8 mouse cellular contexts compared by ENCODE assay signal in the genomic region with DNA sequence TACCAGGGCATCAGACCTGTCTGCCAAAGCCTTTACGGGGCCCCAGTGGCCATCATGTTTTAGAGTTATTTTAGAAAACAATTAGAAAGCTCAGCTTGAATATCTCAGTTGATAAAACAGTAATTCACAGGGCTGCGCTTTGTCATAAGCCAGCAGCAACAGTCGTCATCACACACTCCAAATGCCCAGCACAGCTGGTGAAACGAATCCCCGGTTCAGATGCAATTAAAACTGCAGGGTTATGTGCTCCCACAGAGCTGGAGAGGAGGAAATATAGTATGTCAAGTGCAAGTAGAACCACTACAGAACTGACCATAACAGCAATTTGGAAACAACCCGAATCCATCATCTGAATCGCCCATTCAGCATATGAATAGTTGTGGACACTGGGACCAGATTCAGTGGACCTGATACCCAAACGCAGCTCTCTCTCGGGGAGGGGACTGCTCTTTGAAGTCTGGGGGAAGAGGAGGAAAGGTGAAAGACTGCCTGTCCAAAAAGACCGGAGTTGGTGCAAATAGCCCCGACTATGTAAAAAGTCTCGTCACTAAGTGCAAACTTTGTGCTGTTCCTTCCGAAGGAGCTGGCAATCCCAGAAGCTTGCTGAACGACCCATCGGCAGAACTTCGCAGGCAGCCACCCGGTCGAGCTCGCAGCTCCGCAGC. TPM values are rescaled to one million over a fixed set of nuclear protein-coding genes. Genes with fewer than 3 reads are reported as not detected.
DNase-seq lines count a peak whose midpoint lies in the region; ATAC-seq and TF ChIP-seq lines count a peak whose summit lies in the region.

No protein-coding gene starts in this region.

- no peak for TF ChIP-seq POLR2A in limb, embryonic 14.5 days (IDR thresholded peaks at IDR 0.05; ENCODE audit: borderline replicate concordance, extremely low read depth, insufficient read depth, insufficient read length)

- H3K27ac ChIP-seq in heart, embryonic 13.5 days (replicated peaks), result peak overlapping the region; percentile 95
- H3K27ac ChIP-seq in limb, embryonic 14.5 days (replicated peaks; ENCODE audit: low read depth, low read length), result peak overlapping the region; percentile 87
- H3K27ac ChIP-seq in stomach, postnatal 0 days (replicated peaks), result peak overlapping the region; percentile 89

- WGBS in heart, embryonic 13.5 days, result 3% methylated on average over 20 of the region's 20 CpGs
- WGBS in limb, embryonic 14.5 days, result 5% methylated on average over 20 of the region's 20 CpGs
- WGBS in stomach, postnatal 0 days, result 3% methylated on average over 20 of the region's 20 CpGs

- H3K4me2 ChIP-seq in heart, embryonic 13.5 days, result peak overlapping the region; percentile 76
- H3K4me2 ChIP-seq in limb, embryonic 14.5 days (replicated peaks; ENCODE audit: low read depth, low read length, severe bottlenecking), result peak overlapping the region; percentile 78
- peak overlapping the region; percentile 91 for H3K4me2 ChIP-seq in stomach, postnatal 0 days (replicated peaks; ENCODE audit: low read depth)

- no peak for TF ChIP-seq EP300 in stomach, postnatal 0 days (optimal IDR thresholded peaks at IDR 0.05)

- no peak for TF ChIP-seq CTCF in E14TG2a.4 (conservative IDR thresholded peaks at IDR 0.05; ENCODE audit: low read length)
- no peak for TF ChIP-seq CTCF in stomach, postnatal 0 days (IDR thresholded peaks at IDR 0.05; ENCODE audit: low read depth)

- DNase-seq in heart, adult 11 months, result no peak
- DNase-seq in limb, embryonic 14.5 days (ENCODE audit: low spot score), result peak; percentile 32
- no peak for DNase-seq in stomach, postnatal 0 days (ENCODE audit: low spot score)
- no peak for DNase-seq in cerebellum, adult 18-20 months
- no peak for DNase-seq in ovary, adult 18-20 months (ENCODE audit: low spot score)

- H3K27me3 ChIP-seq in heart, embryonic 13.5 days (replicated peaks), result no peaks in the 10 kb centered on the region
- H3K27me3 ChIP-seq in E14TG2a.4 (ENCODE audit: insufficient read depth, low read length), result peaks cover 10% of the 10 kb centered on the region
- H3K27me3 ChIP-seq in erythroblast, embryonic 14.5 days (ENCODE audit: control insufficient read depth), result no peaks in the 10 kb centered on the region
- no peaks in the 10 kb centered on the region for H3K27me3 ChIP-seq in limb, embryonic 14.5 days (ENCODE audit: control insufficient read depth, insufficient read depth, low read length)
- H3K27me3 ChIP-seq in stomach, postnatal 0 days (ENCODE audit: control insufficient read depth, insufficient read depth, low read length), result no peaks in the 10 kb centered on the region

- H3K9me3 ChIP-seq in heart, embryonic 13.5 days, result no peaks in the 10 kb centered on the region
- no peaks in the 10 kb centered on the region for H3K9me3 ChIP-seq in E14TG2a.4 (ENCODE audit: low read length)
- H3K9me3 ChIP-seq in erythroblast, embryonic 14.5 days (ENCODE audit: control insufficient read depth, low read length), result no peaks in the 10 kb centered on the region
- no peaks in the 10 kb centered on the region for H3K9me3 ChIP-seq in limb, embryonic 14.5 days (ENCODE audit: control insufficient read depth, low read length)
- no peaks in the 10 kb centered on the region for H3K9me3 ChIP-seq in stomach, postnatal 0 days (ENCODE audit: control insufficient read depth, low read length)

- ATAC-seq in heart, embryonic 13.5 days (ENCODE audit: extremely low read depth, insufficient number of reproducible peaks, low FRiP score, low TSS enrichment), result no peak
- no peak for ATAC-seq in limb, embryonic 14.5 days (ENCODE audit: low FRiP score, low read depth)
- ATAC-seq in stomach, postnatal 0 days (ENCODE audit: low FRiP score, low TSS enrichment), result no peak

- H3K9ac ChIP-seq in heart, embryonic 13.5 days, result peak overlapping the region; percentile 92
- peak overlapping the region; percentile 81 for H3K9ac ChIP-seq in limb, embryonic 14.5 days (ENCODE audit: low read depth, low read length, severe bottlenecking)
- peak overlapping the region; percentile 82 for H3K9ac ChIP-seq in stomach, postnatal 0 days (ENCODE audit: low read length)

- peak overlapping the region; percentile 86 for H3K4me3 ChIP-seq in heart, embryonic 13.5 days
- H3K4me3 ChIP-seq in E14TG2a.4 (replicated peaks; ENCODE audit: low read length), result peak overlapping the region; percentile 92
- peak overlapping the region; percentile 90 for H3K4me3 ChIP-seq in erythroblast, embryonic 14.5 days (replicated peaks)
- peak overlapping the region; percentile 85 for H3K4me3 ChIP-seq in limb, embryonic 14.5 days (replicated peaks; ENCODE audit: low read length)
- H3K4me3 ChIP-seq in stomach, postnatal 0 days (ENCODE audit: low read depth, low read length), result peak overlapping the region; percentile 77

- peaks cover 23% of the 10 kb centered on the region for H3K4me1 ChIP-seq in heart, embryonic 13.5 days
- peaks cover 8% of the 10 kb centered on the region for H3K4me1 ChIP-seq in E14TG2a.4 (replicated peaks; ENCODE audit: low read depth, low read length)
- peaks cover 30% of the 10 kb centered on the region for H3K4me1 ChIP-seq in erythroblast, embryonic 14.5 days (ENCODE audit: control insufficient read depth)
- peaks cover 6% of the 10 kb centered on the region; the same call in 1 of the 2 replicates for H3K4me1 ChIP-seq in limb, embryonic 14.5 days (ENCODE audit: control insufficient read depth, insufficient read depth, low read length)
- H3K4me1 ChIP-seq in stomach, postnatal 0 days (replicated peaks; ENCODE audit: control insufficient read depth, insufficient read depth), result no peaks in the 10 kb centered on the region

- peaks cover 23% of the 10 kb centered on the region for H3K36me3 ChIP-seq in heart, embryonic 13.5 days
- H3K36me3 ChIP-seq in E14TG2a.4 (ENCODE audit: insufficient read depth, low read length), result peaks cover 13% of the 10 kb centered on the region; the same call in 1 of the 2 replicates
- H3K36me3 ChIP-seq in erythroblast, embryonic 14.5 days (ENCODE audit: control insufficient read depth), result peaks cover 9% of the 10 kb centered on the region
- H3K36me3 ChIP-seq in limb, embryonic 14.5 days (ENCODE audit: control insufficient read depth, insufficient read depth, low read length), result peaks cover 7% of the 10 kb centered on the region; the same call in 1 of the 2 replicates
- peaks cover 4% of the 10 kb centered on the region for H3K36me3 ChIP-seq in stomach, postnatal 0 days (ENCODE audit: control insufficient read depth, insufficient read depth, low read length)

RNA-seq across cellular contexts. Expression of a gene that starts 0.6 kb away (rescaled TPM):
- 13.7 and 13.8 TPM in 2 replicates for polyA plus RNA-seq in heart, embryonic 13.5 days (2015; fragmentation: Nextera tagmentation; extraction: Ambion mirVana)
- 0.04 and 0.08 TPM in 2 replicates for polyA plus RNA-seq in erythroblast, embryonic 14.5 days (2012)
- polyA plus RNA-seq in limb, embryonic 14.5 days (2012; rRNA removed), result 5.5 and 6.0 TPM in 2 replicates
- 7.5 and 8.7 TPM in 2 replicates for polyA plus RNA-seq in limb, embryonic 14.5 days (2014; fragmentation: Nextera tagmentation; extraction: Ambion mirVana)
- 1.9 and 2.3 TPM in 2 replicates for polyA plus RNA-seq in stomach, postnatal 0 days (2015; fragmentation: Nextera tagmentation; extraction: Ambion mirVana)

RNA-seq across cellular contexts. Expression of a gene that starts 26.1 kb away (rescaled TPM):
- 10.4 and 11.9 TPM in 2 replicates for polyA plus RNA-seq in heart, embryonic 13.5 days (2015; fragmentation: Nextera tagmentation; extraction: Ambion mirVana)
- 0.27 and 0.51 TPM in 2 replicates for polyA plus RNA-seq in erythroblast, embryonic 14.5 days (2012)
- 19.5 and 25.4 TPM in 2 replicates for polyA plus RNA-seq in limb, embryonic 14.5 days (2012; rRNA removed)
- polyA plus RNA-seq in limb, embryonic 14.5 days (2014; fragmentation: Nextera tagmentation; extraction: Ambion mirVana), result 24.8 and 25.2 TPM in 2 replicates
- polyA plus RNA-seq in stomach, postnatal 0 days (2015; fragmentation: Nextera tagmentation; extraction: Ambion mirVana), result 10.2 and 10.4 TPM in 2 replicates
